Mouse (Mus musculus) kidney, embryonic 16.5 days (tissue): ENCODE results near the gene Adora1. TPM values are rescaled to one million over a fixed set of nuclear protein-coding genes. Genes with fewer than 3 reads are reported as not detected.
A peak's percentile ranks its signal among the peaks of the same experiment; 100 is the strongest.

Experiments
- ATAC-seq: fragments of 200-750 bp; cut with Nextera tagmentation; 2 replicates; pipeline ENCODE4 v1.8.0; 2017; ENCODE audit warnings: moderate TSS enrichment; ENCODE audit not compliant: low FRiP score, low TSS enrichment
- H3K27ac ChIP-seq: fragments of 300-500 bp; sonication (generic); 2 replicates; pipeline ENCODE4 v1.5.1; 2014; ENCODE audit warnings: low read length
- H3K27me3 ChIP-seq: fragments of 300-500 bp; sonication (generic); 2 replicates; pipeline ENCODE4 v1.6.1; 2014; ENCODE audit warnings: low read length, control low read depth, mixed read lengths; ENCODE audit not compliant: insufficient read depth
- H3K36me3 ChIP-seq: fragments of 300-500 bp; sonication (generic); 2 replicates; pipeline ENCODE4 v1.6.1; 2014; ENCODE audit warnings: low read length, control low read depth, mixed read lengths; ENCODE audit not compliant: insufficient read depth
- H3K4me1 ChIP-seq: fragments of 300-500 bp; sonication (generic); 2 replicates; pipeline ENCODE4 v1.6.1; 2014; ENCODE audit warnings: low read length, control low read depth, mixed read lengths; ENCODE audit not compliant: insufficient read depth
- H3K4me2 ChIP-seq: fragments of 300-500 bp; sonication (generic); replicated peaks from 2 replicates; pipeline ENCODE4 v1.6.1; 2014; ENCODE audit warnings: low read depth, low read length
- H3K4me3 ChIP-seq: fragments of 300-500 bp; sonication (generic); 2 replicates; pipeline ENCODE4 v1.5.1; 2014; ENCODE audit warnings: mild to moderate bottlenecking, low read length
- H3K9ac ChIP-seq: fragments of 300-500 bp; sonication (generic); replicated peaks from 2 replicates; pipeline ENCODE4 v1.6.1; 2014; ENCODE audit warnings: low read length
- H3K9me3 ChIP-seq: fragments of 300-500 bp; sonication (generic); 2 replicates; pipeline ENCODE4 v1.6.1; 2016; ENCODE audit warnings: low read length, control low read depth
- WGBS: fragments of 180-500 bp; shearing (Covaris S2); extraction: QIAGEN DNeasy Blood & Tissue Kit; methylation state at CpG from one replicate; pipeline ENCODE4 v1.1.7; 2014; 5-methylcytosine and 5-hydroxymethylcytosine counted together
- polyA plus RNA-seq: library from polyadenylated mRNA; unstranded; fragments of >200 nt; fragmentation: Nextera tagmentation; extraction: Ambion mirVana; gene quantifications from 2 replicates; pipeline ENCODE4 v1.2.1, GENCODE M21; 2015

Adora1 gene
- polyA plus RNA-seq, 1 experiment from 2014 or later, result 10.4 TPM

- no peak for ATAC-seq
- H3K4me1 ChIP-seq, result peaks cover 30% of the 10 kb centered on the region
- no peak overlapping the region for H3K9ac ChIP-seq
- H3K36me3 ChIP-seq, result no peaks in the 10 kb centered on the region
- no peaks in the 10 kb centered on the region for H3K9me3 ChIP-seq
- H3K27me3 ChIP-seq, result no peaks in the 10 kb centered on the region
- peak overlapping the region; percentile 37; the same call in 1 of the 2 replicates for H3K27ac ChIP-seq
- 73% methylated on average over 4 of the region's 4 CpGs for WGBS
- H3K4me2 ChIP-seq, result no peak overlapping the region
- no peak overlapping the region for H3K4me3 ChIP-seq
Measured at GRCm38 (mm10) chr1:134196386-134196785, 38.8 kb downstream of the Adora1 start.

- no peaks in the 10 kb centered on the region for H3K27me3 ChIP-seq
- peak overlapping the region; percentile 37 for H3K27ac ChIP-seq
- ATAC-seq, result no peak
- H3K9ac ChIP-seq, result 0 out of 2 replicates have a peak overlapping the region, but pooled peaks have one; percentile 22
- 44% methylated on average over 4 of the region's 4 CpGs for WGBS
- no peaks in the 10 kb centered on the region for H3K36me3 ChIP-seq
- H3K4me1 ChIP-seq, result peaks cover 30% of the 10 kb centered on the region
- H3K9me3 ChIP-seq, result no peaks in the 10 kb centered on the region
- no peak overlapping the region for H3K4me3 ChIP-seq
- H3K4me2 ChIP-seq, result no peak overlapping the region
Measured at GRCm38 (mm10) chr1:134195979-134196378, 39.3 kb downstream of the Adora1 start.

GRCm38 (mm10) chr1:134195571-134195970 is 39.7 kb downstream of the Adora1 start:
- peak overlapping the region; percentile 37; the same call in 1 of the 2 replicates for H3K27ac ChIP-seq

GRCm38 (mm10) chr1:134195117-134195516 is 40.1 kb downstream of the Adora1 start:
- Histone ChIP-seq H3K4me3 (no peak overlapping the region), H3K27ac (no peak overlapping the region), H3K36me3 (no peaks in the 10 kb centered on the region), H3K27me3 (no peaks in the 10 kb centered on the region), H3K4me1 (peaks cover 30% of the 10 kb centered on the region), H3K9ac (no peak overlapping the region), H3K9me3 (no peaks in the 10 kb centered on the region), H3K4me2 (no peak overlapping the region)
- ATAC-seq, result no peak
- 16% methylated on average over 2 of the region's 2 CpGs for WGBS

More at GRCm38 (mm10) chr1:134195571-134195970, 39.7 kb downstream of the Adora1 start:
- no peak overlapping the region for H3K4me2 ChIP-seq
- whole genome bisulfite sequencing, result 27% methylated on average over 3 of the region's 3 CpGs
- ATAC-seq, result no peak
- H3K4me3 ChIP-seq, result no peak overlapping the region
- H3K27me3 ChIP-seq, result no peaks in the 10 kb centered on the region
- H3K9ac ChIP-seq, result 0 out of 2 replicates have a peak overlapping the region, but pooled peaks have one; percentile 22
- peaks cover 30% of the 10 kb centered on the region for H3K4me1 ChIP-seq
- H3K9me3 ChIP-seq, result no peaks in the 10 kb centered on the region
- H3K36me3 ChIP-seq, result no peaks in the 10 kb centered on the region

GRCm38 (mm10) chr1:134194298-134195022 is 40.8 kb downstream of the Adora1 start:
- Histone ChIP-seq H3K36me3 (no peaks in the 10 kb centered on the region), H3K27me3 (no peaks in the 10 kb centered on the region), H3K4me2 (no peak overlapping the region), H3K4me1 (peaks cover 31% of the 10 kb centered on the region), H3K4me3 (no peak overlapping the region), H3K9me3 (no peaks in the 10 kb centered on the region), H3K27ac (no peak overlapping the region), H3K9ac (no peak overlapping the region)
- WGBS, result 54% methylated on average over 16 of the region's 16 CpGs
- ATAC-seq, result no peak

- WGBS, result 53% methylated on average over 7 of the region's 7 CpGs
- ATAC-seq, result no peak
- peaks cover 35% of the 10 kb centered on the region for H3K4me1 ChIP-seq
Measured at GRCm38 (mm10) chr1:134193674-134194197, 41.5 kb downstream of the Adora1 start.

GRCm38 (mm10) chr1:134193126-134193525 is 42.1 kb downstream of the Adora1 start, which contains the start of gene Mybph:
Mybph (plus strand) TSS chr1:134193448.
- Histone ChIP-seq H3K27me3 (no peaks in the 10 kb centered on the region), H3K27ac (no peak within 1 kb of the TSS), H3K9me3 (no peaks in the 10 kb centered on the region), H3K4me2 (no peak within 1 kb of the TSS), H3K36me3 (no peaks in the 10 kb centered on the region), H3K4me3 (no peak within 1 kb of the TSS), H3K9ac (no peak within 1 kb of the TSS), H3K4me1 (peaks cover 35% of the 10 kb centered on the region)
- WGBS, result 40% methylated on average over 1 of the region's 1 CpGs
- no peak for ATAC-seq

More at GRCm38 (mm10) chr1:134193674-134194197, 41.5 kb downstream of the Adora1 start:
- Histone ChIP-seq H3K9me3 (no peaks in the 10 kb centered on the region), H3K4me2 (no peak overlapping the region), H3K4me3 (no peak overlapping the region), H3K27me3 (no peaks in the 10 kb centered on the region), H3K27ac (no peak overlapping the region), H3K9ac (no peak overlapping the region), H3K36me3 (no peaks in the 10 kb centered on the region)

GRCm38 (mm10) chr1:134192024-134192423 is 43.2 kb downstream of the Adora1 start:
- ATAC-seq, result no peak
- WGBS, result 48% methylated on average over 4 of the region's 4 CpGs

GRCm38 (mm10) chr1:134191192-134191591 is 44.0 kb downstream of the Adora1 start:
- no peaks in the 10 kb centered on the region for H3K36me3 ChIP-seq

More at GRCm38 (mm10) chr1:134192024-134192423, 43.2 kb downstream of the Adora1 start:
- Histone ChIP-seq H3K4me1 (peaks cover 35% of the 10 kb centered on the region), H3K27me3 (no peaks in the 10 kb centered on the region), H3K9ac (no peak overlapping the region), H3K36me3 (no peaks in the 10 kb centered on the region), H3K27ac (no peak overlapping the region), H3K4me2 (no peak overlapping the region), H3K4me3 (no peak overlapping the region), H3K9me3 (no peaks in the 10 kb centered on the region)

More at GRCm38 (mm10) chr1:134191192-134191591, 44.0 kb downstream of the Adora1 start:
- 76% methylated on average over 5 of the region's 5 CpGs for WGBS
- Histone ChIP-seq H3K27me3 (no peaks in the 10 kb centered on the region), H3K4me2 (no peak overlapping the region), H3K4me3 (no peak overlapping the region), H3K27ac (no peak overlapping the region), H3K9me3 (no peaks in the 10 kb centered on the region), H3K9ac (no peak overlapping the region), H3K4me1 (peaks cover 33% of the 10 kb centered on the region)
- ATAC-seq, result no peak
